Mouse (Mus musculus): ENCODE measurements around the gene Armcx3. TPM values are rescaled to one million over a fixed set of nuclear protein-coding genes. Genes with fewer than 3 reads are reported as not detected.

The Armcx3 gene
- total RNA-seq, 2 experiments from 2014 or later = 27.7 to 29.2 TPM

Other genes starting within 250 kb of the Armcx3 start
- gene Timm8a1, start 214.7 kb upstream of the Armcx3 start, total RNA-seq (2014; fragmentation: Nextera tagmentation) = 87.1 and 92.8 TPM in 2 replicates
- gene Timm8a1, start 214.7 kb upstream of the Armcx3 start, total RNA-seq (2017) = 166 and 192 TPM in 2 replicates
- 47.3 and 62.5 TPM in 2 replicates for gene Btk, start 173.0 kb upstream of the Armcx3 start, total RNA-seq (2014; fragmentation: Nextera tagmentation)
- gene Btk, start 173.0 kb upstream of the Armcx3 start, total RNA-seq (2017) = 62.3 and 64.4 TPM in 2 replicates
- 2,214 and 2,262 TPM in 2 replicates for gene Rpl36a, start 170.9 kb upstream of the Armcx3 start, total RNA-seq (2014; fragmentation: Nextera tagmentation)
- 3,336 and 5,531 TPM in 2 replicates for gene Rpl36a, start 170.9 kb upstream of the Armcx3 start, total RNA-seq (2017)
- gene Gla, start 155.5 kb upstream of the Armcx3 start, total RNA-seq (2014; fragmentation: Nextera tagmentation) = 9.2 and 14.5 TPM in 2 replicates
- 19.7 and 24.1 TPM in 2 replicates for gene Gla, start 155.5 kb upstream of the Armcx3 start, total RNA-seq (2017)
- 69.4 and 83.7 TPM in 2 replicates for gene Hnrnph2, start 155.4 kb upstream of the Armcx3 start, total RNA-seq (2014; fragmentation: Nextera tagmentation)
- gene Hnrnph2, start 155.4 kb upstream of the Armcx3 start, total RNA-seq (2017) = 155 and 165 TPM in 2 replicates
- gene Armcx4, start 70.1 kb upstream of the Armcx3 start, total RNA-seq (2014; fragmentation: Nextera tagmentation) = 3.8 and 6.1 TPM in 2 replicates
- gene Armcx4, start 70.1 kb upstream of the Armcx3 start, total RNA-seq (2017) = 5.3 and 5.7 TPM in 2 replicates
- 5.3 and 10.4 TPM in 2 replicates for gene Armcx1, start 38.6 kb upstream of the Armcx3 start, total RNA-seq (2014; fragmentation: Nextera tagmentation)
- 4.8 and 11.5 TPM in 2 replicates for gene Armcx1, start 38.6 kb upstream of the Armcx3 start, total RNA-seq (2017)
- 1.4 and 5.2 TPM in 2 replicates for gene Armcx6, start 5.2 kb upstream of the Armcx3 start, total RNA-seq (2014; fragmentation: Nextera tagmentation)
- 2.8 and 4.5 TPM in 2 replicates for gene Armcx6, start 5.2 kb upstream of the Armcx3 start, total RNA-seq (2017)
- 22.7 and 24.6 TPM in 2 replicates for gene Armcx2, start 52.6 kb downstream of the Armcx3 start, total RNA-seq (2014; fragmentation: Nextera tagmentation)
- gene Armcx2, start 52.6 kb downstream of the Armcx3 start, total RNA-seq (2017) = 7.9 and 10.9 TPM in 2 replicates
- 1.3 and 2.1 TPM in 2 replicates for gene Nxf2, start 208.2 kb downstream of the Armcx3 start, total RNA-seq (2014; fragmentation: Nextera tagmentation)
- gene Nxf2, start 208.2 kb downstream of the Armcx3 start, total RNA-seq (2017) = 0.36 and 0.90 TPM in 2 replicates